Mouse (Mus musculus) liver, adult 10 weeks (tissue): ENCODE results near the gene Gm15127. TPM values are rescaled to one million over a fixed set of nuclear protein-coding genes. Genes with fewer than 3 reads are reported as not detected.

Experiments
- polyA plus RNA-seq: library from polyadenylated mRNA; stranded (reverse); fragments of 350-450 nt; fragmentation: Illumina TruSeq; extraction: RNeasy Lipid Tissue Mini Kit (QIAGEN cat#74804); gene quantifications from one replicate; pipeline ENCODE4 v1.2.3, GENCODE M21; 2014; ENCODE audit warnings: low read depth, low replicate concordance

Gene Gm15127
- polyA plus RNA-seq = not detected

GRCm38 (mm10) chrX:148663298-148663697, at the start of gene Gm15127:
TSS of gene Gm15127 (plus strand) at chrX:148663598.

GRCm38 (mm10) chrX:148615053-148615452, 48.3 kb upstream of the Gm15127 start, which contains the start of gene Gm8334:
TSS of gene Gm8334 (minus strand) at chrX:148615153.

Other genes starting within 250 kb of the Gm15127 start
- not detected for gene Gm15114, start 174.6 kb upstream of the Gm15127 start, polyA plus RNA-seq
- gene Gm8334, start 48.4 kb upstream of the Gm15127 start, polyA plus RNA-seq = not detected
- not detected for gene Luzp4, start 194.0 kb downstream of the Gm15127 start, polyA plus RNA-seq